Mouse (Mus musculus) forebrain, embryonic 12.5 days (tissue): ENCODE data around the gene Caskin2. TPM values are rescaled to one million over a fixed set of nuclear protein-coding genes. Genes with fewer than 3 reads are reported as not detected.

Experiments
- ATAC-seq: fragments of 200-750 bp; cut with Nextera tagmentation; 2 replicates; pipeline ENCODE4 v1.8.0; 2017; ENCODE audit warnings: moderate TSS enrichment; ENCODE audit not compliant: low FRiP score
- H3K27ac ChIP-seq: fragments of 300-500 bp; sonication (generic); 2 replicates; pipeline ENCODE4 v1.5.1; 2016; ENCODE audit warnings: mild to moderate bottlenecking
- H3K27me3 ChIP-seq: fragments of 300-500 bp; sonication (generic); 2 replicates; pipeline ENCODE4 v1.6.1; 2016; ENCODE audit warnings: mild to moderate bottlenecking
- H3K36me3 ChIP-seq: fragments of 300-500 bp; sonication (generic); replicated peaks from 2 replicates; pipeline ENCODE4 v1.6.1; 2016; ENCODE audit warnings: mild to moderate bottlenecking
- H3K4me1 ChIP-seq: fragments of 300-500 bp; sonication (generic); 2 replicates; pipeline ENCODE4 v1.6.1; 2016
- H3K4me2 ChIP-seq: fragments of 300-500 bp; sonication (generic); 2 replicates; pipeline ENCODE4 v1.6.1; 2016; ENCODE audit warnings: mild to moderate bottlenecking, moderate library complexity
- H3K4me3 ChIP-seq: fragments of 300-500 bp; sonication (generic); replicated peaks from 2 replicates; pipeline ENCODE4 v1.5.1; 2016; ENCODE audit warnings: mild to moderate bottlenecking
- H3K9ac ChIP-seq: fragments of 300-500 bp; sonication (generic); 2 replicates; pipeline ENCODE4 v1.6.1; 2016; ENCODE audit warnings: mild to moderate bottlenecking
- H3K9me3 ChIP-seq: fragments of 300-500 bp; sonication (generic); 2 replicates; pipeline ENCODE4 v1.6.1; 2016
- WGBS: fragments of 180-500 bp; shearing (Covaris S2); methylation state at CpG from one replicate; pipeline ENCODE4 v1.1.7; 2016; 5-methylcytosine and 5-hydroxymethylcytosine counted together
- polyA plus RNA-seq: library from polyadenylated mRNA; unstranded; fragments of >200 nt; fragmentation: Nextera tagmentation; extraction: Ambion mirVana; gene quantifications from 2 replicates; pipeline ENCODE4 v1.2.1, GENCODE M21; 2016

Caskin2 gene
- polyA plus RNA-seq, 1 experiment from 2014 or later, result 15.5 TPM

GRCm38 (mm10) chr11:115792353-115792752 lies 21.1 kb downstream of the Caskin2 start:
- Histone ChIP-seq H3K36me3 (peaks cover 96% of the 10 kb centered on the region), H3K9me3 (no peaks in the 10 kb centered on the region), H3K27me3 (no peaks in the 10 kb centered on the region), H3K9ac (no peak overlapping the region), H3K4me1 (no peaks in the 10 kb centered on the region), H3K4me3 (no peak overlapping the region), H3K4me2 (no peak overlapping the region), H3K27ac (no peak overlapping the region)
- WGBS, result 88% methylated on average over 14 of the region's 14 CpGs
- no peak for ATAC-seq

- no peak overlapping the region for H3K4me2 ChIP-seq
- H3K4me1 ChIP-seq, result no peaks in the 10 kb centered on the region
- no peak overlapping the region for H3K9ac ChIP-seq
- H3K9me3 ChIP-seq, result no peaks in the 10 kb centered on the region
- H3K36me3 ChIP-seq, result peaks cover 96% of the 10 kb centered on the region
- 96% methylated on average over 16 of the region's 16 CpGs for WGBS
- H3K4me3 ChIP-seq, result no peak overlapping the region
- ATAC-seq, result no peak
- no peak overlapping the region for H3K27ac ChIP-seq
- H3K27me3 ChIP-seq, result no peaks in the 10 kb centered on the region
These were observed 21.5 kb downstream of the Caskin2 start for GRCm38 (mm10) chr11:115791919-115792318.

DNA sequence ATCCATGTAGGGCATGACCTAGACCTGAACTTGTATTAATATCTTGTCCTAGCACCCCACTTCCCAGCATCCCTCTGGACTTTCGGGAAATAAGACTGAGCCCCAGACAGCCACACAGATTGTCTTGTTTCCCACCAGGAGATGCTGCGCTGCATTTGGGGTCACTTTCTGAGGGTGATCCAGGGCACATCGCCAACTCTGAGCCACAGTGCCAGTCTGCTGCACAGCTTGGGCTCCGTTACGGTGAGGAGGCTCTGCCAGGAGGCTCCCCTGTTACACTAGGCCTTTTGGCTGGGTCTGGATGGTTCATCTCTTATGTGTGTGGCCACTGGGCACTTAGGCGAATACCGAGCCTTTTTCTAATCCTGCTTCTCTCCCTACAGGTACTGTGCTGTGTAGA lies 23.7 kb downstream of the Caskin2 start:
- Histone ChIP-seq H3K9me3 (no peaks in the 10 kb centered on the region), H3K4me1 (peaks cover 5% of the 10 kb centered on the region; the same call in 1 of the 2 replicates), H3K36me3 (peaks cover 83% of the 10 kb centered on the region), H3K27me3 (no peaks in the 10 kb centered on the region), H3K9ac (no peak overlapping the region), H3K4me3 (no peak overlapping the region), H3K27ac (no peak overlapping the region), H3K4me2 (no peak overlapping the region)
- WGBS, result 94% methylated on average over 7 of the region's 7 CpGs
- ATAC-seq, result no peak

DNA sequence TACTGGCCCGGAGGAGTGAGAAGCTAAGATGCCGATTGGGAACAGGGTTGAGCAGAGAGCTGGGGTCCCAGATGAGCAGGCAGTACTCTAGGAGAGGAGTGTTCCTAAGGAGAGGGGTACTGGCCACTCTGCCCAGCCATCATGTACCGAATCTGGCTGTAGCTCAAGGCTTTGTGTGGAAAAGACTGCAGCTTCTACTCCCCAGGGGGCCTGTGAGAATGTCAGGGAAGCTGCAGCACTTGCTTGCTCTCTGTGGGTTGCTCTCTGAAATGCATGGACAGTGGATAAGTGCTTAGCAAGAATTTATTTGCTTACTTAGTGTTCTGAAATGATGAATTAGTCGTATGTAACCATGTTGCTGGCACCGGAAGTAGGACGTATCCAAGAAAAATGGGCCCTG lies 27.0 kb downstream of the Caskin2 start:
- ATAC-seq, result no peak
- Histone ChIP-seq H3K27ac (no peak overlapping the region), H3K9me3 (no peaks in the 10 kb centered on the region), H3K27me3 (no peaks in the 10 kb centered on the region), H3K9ac (no peak overlapping the region), H3K36me3 (peaks cover 51% of the 10 kb centered on the region), H3K4me1 (peaks cover 23% of the 10 kb centered on the region), H3K4me2 (no peak overlapping the region), H3K4me3 (no peak overlapping the region)
- WGBS, result 75% methylated on average over 6 of the region's 6 CpGs

GRCm38 (mm10) chr11:115780141-115781070 lies 33.0 kb downstream of the Caskin2 start:
- H3K9me3 ChIP-seq, result no peaks in the 10 kb centered on the region
- H3K27ac ChIP-seq, result peak overlapping the region; percentile 84
- ATAC-seq, result peak; percentile 73
- H3K36me3 ChIP-seq, result peaks cover 10% of the 10 kb centered on the region; the same call in 1 of the 2 replicates
- peak overlapping the region; percentile 49 for H3K4me2 ChIP-seq
- peak overlapping the region; percentile 48 for H3K9ac ChIP-seq
- peaks cover 73% of the 10 kb centered on the region for H3K4me1 ChIP-seq
- no peaks in the 10 kb centered on the region for H3K27me3 ChIP-seq
- H3K4me3 ChIP-seq, result peak overlapping the region; percentile 25
- WGBS, result 4% methylated on average over 20 of the region's 20 CpGs

DNA sequence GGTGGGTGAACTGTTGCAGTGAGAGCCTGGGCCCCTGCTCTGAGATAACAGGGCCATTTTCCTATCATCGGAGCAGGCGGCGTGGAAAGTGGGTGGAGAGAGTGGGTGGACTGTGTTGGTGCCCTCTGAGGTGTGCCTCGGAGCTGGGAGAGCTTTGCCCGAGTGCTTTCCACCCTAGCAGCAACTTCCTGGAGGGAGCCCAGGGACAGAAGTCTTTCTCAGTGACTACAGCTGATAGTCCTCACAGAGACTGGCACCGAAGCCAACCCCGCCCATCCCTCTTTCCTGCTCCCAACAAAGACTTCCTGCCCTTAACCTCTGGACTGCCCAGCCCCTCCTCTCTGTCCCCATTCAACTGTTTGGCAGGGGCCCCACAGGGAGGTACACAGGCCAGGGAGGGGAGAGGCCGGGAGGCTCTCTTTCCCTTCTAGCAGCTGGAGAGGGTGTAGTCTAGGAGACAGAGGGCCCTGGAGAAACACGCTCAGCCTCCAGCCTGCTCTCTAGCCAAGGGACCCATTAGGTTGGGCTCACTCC lies 34.3 kb downstream of the Caskin2 start:
- peak overlapping the region; percentile 49 for H3K4me2 ChIP-seq
- peaks cover 77% of the 10 kb centered on the region for H3K4me1 ChIP-seq
- H3K27me3 ChIP-seq, result no peaks in the 10 kb centered on the region
- H3K4me3 ChIP-seq, result no peak overlapping the region; the same call in 1 of the 2 replicates
- peaks cover 8% of the 10 kb centered on the region; the same call in 1 of the 2 replicates for H3K36me3 ChIP-seq
- WGBS, result 6% methylated on average over 9 of the region's 9 CpGs
- H3K27ac ChIP-seq, result peak overlapping the region; percentile 84
- H3K9me3 ChIP-seq, result no peaks in the 10 kb centered on the region
- peak; percentile 55 for ATAC-seq
- peak overlapping the region; percentile 42; the same call in 1 of the 2 replicates for H3K9ac ChIP-seq

- 0 out of 2 replicates have a peak overlapping the region, but pooled peaks have one; percentile 50 for H3K27ac ChIP-seq
- no peak for ATAC-seq
These were observed 35.7 kb downstream of the Caskin2 start for GRCm38 (mm10) chr11:115777487-115778335.

GRCm38 (mm10) chr11:115776954-115777353 lies 36.5 kb downstream of the Caskin2 start:
- H3K27ac ChIP-seq, result no peak overlapping the region
- no peak overlapping the region for H3K9ac ChIP-seq
- H3K27me3 ChIP-seq, result no peaks in the 10 kb centered on the region
- no peak overlapping the region for H3K4me3 ChIP-seq
- no peaks in the 10 kb centered on the region for H3K9me3 ChIP-seq
- peaks cover 8% of the 10 kb centered on the region; the same call in 1 of the 2 replicates for H3K36me3 ChIP-seq
- 45% methylated on average over 9 of the region's 9 CpGs for WGBS
- peaks cover 61% of the 10 kb centered on the region for H3K4me1 ChIP-seq
- ATAC-seq, result no peak
- H3K4me2 ChIP-seq, result no peak overlapping the region

More at GRCm38 (mm10) chr11:115777487-115778335, 35.7 kb downstream of the Caskin2 start:
- H3K9me3 ChIP-seq, result no peaks in the 10 kb centered on the region
- H3K4me2 ChIP-seq, result no peak overlapping the region
- WGBS, result 84% methylated on average over 17 of the region's 17 CpGs
- no peaks in the 10 kb centered on the region for H3K27me3 ChIP-seq
- H3K4me1 ChIP-seq, result peaks cover 68% of the 10 kb centered on the region
- H3K36me3 ChIP-seq, result peaks cover 8% of the 10 kb centered on the region; the same call in 1 of the 2 replicates
- no peak overlapping the region for H3K9ac ChIP-seq
- H3K4me3 ChIP-seq, result no peak overlapping the region

DNA sequence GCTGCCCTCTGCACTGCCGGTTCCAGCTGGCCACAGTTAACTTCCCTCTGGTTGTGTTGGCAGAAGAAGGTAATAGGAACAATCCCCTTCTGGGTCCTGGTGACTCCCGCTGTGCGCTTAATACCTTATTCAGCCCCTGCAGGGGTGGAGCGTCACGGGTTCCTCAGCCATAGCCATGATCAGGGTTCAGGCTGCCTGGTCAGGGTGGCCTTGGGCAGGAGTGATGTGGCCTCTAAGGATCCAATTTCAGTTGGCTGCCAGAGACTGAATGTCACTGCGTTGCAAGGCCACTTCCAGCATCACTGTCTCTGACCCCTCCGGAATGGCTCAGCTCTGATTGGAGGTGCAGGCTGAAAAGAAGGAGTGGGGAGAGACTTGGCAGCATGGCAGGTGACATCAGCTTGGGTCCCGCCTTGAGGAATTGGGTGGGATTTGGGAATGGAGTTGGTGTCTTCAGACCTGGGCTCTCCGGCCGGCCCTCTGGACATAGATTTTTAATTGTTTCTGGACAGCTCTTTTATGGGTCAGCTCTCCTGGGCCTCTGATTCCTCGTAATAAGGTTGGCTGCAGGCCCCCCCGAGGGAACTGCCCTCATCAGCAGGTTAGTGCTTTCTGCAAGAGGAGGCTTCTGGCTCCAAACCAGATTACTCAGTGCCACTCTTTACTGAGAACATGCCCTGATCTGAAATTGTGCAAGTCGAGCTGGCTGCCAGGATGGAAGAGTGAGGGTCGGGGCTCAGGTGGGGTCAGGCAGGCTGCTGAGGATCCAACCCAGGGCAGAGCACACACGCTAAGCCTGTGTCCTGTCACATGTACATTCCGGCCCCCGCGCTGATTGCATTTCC lies 37.4 kb downstream of the Caskin2 start:
- peaks cover 8% of the 10 kb centered on the region; the same call in 1 of the 2 replicates for H3K36me3 ChIP-seq
- WGBS, result 36% methylated on average over 18 of the region's 18 CpGs
- no peak overlapping the region for H3K4me3 ChIP-seq
- no peak for ATAC-seq
- H3K27me3 ChIP-seq, result no peaks in the 10 kb centered on the region
- H3K9me3 ChIP-seq, result no peaks in the 10 kb centered on the region
- H3K4me2 ChIP-seq, result no peak overlapping the region
- H3K27ac ChIP-seq, result no peak overlapping the region
- no peak overlapping the region for H3K9ac ChIP-seq
- H3K4me1 ChIP-seq, result peaks cover 56% of the 10 kb centered on the region

DNA sequence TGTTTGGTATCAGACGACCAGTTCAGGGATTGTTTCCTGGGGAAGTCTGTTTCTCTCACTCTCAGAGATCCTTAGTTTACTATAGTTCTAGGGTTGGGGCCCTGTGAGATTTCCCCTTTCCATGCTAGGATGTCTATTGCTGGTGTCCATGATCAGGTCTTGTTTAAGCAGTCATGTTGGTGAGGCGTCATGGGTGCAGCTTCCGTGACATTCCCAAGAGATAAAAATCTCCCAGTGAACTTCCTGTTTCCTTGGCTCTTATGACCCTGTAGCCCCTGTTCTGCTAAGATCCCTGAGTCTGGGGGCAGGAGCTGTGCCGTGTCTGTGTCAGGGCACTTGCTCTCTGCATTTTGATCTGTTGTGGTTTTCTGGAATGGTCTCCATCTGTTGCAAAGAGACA lies 38.8 kb downstream of the Caskin2 start:
- no peak overlapping the region for H3K27ac ChIP-seq

DNA sequence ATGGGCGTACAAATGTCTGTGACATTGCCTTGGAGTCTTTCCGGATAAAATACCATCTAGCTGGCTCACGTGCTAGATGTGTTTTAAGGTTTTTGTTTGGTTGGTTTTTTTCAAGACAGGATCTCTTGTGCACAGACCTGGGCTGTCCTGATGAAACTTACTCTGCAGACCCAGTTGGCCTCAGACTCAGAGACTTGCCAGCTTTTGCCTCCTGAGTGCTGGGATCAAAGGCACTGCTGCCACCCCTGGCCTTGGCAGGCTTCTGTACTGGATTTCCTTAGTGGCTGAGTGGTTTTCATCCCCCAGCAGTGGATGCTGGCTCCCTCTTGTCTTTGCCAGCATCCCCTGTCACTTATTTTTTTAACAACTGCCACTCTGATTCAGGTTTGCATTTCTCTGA lies 44.5 kb downstream of the Caskin2 start:
- Histone ChIP-seq H3K27me3 (no peaks in the 10 kb centered on the region), H3K4me2 (no peak overlapping the region), H3K4me3 (no peak overlapping the region), H3K27ac (peak overlapping the region; percentile 42), H3K36me3 (peaks cover 3% of the 10 kb centered on the region; the same call in 1 of the 2 replicates), H3K4me1 (peaks cover 27% of the 10 kb centered on the region), H3K9ac (no peak overlapping the region), H3K9me3 (no peaks in the 10 kb centered on the region)
- no peak for ATAC-seq
- WGBS, result 91% methylated on average over 3 of the region's 3 CpGs

More for the DNA sequence above, 38.8 kb downstream of the Caskin2 start:
- peaks cover 47% of the 10 kb centered on the region for H3K4me1 ChIP-seq
- no peak overlapping the region for H3K9ac ChIP-seq
- 80% methylated on average over 4 of the region's 4 CpGs for WGBS
- H3K4me2 ChIP-seq, result no peak overlapping the region
- no peaks in the 10 kb centered on the region for H3K27me3 ChIP-seq
- H3K4me3 ChIP-seq, result no peak overlapping the region
- peaks cover 8% of the 10 kb centered on the region for H3K36me3 ChIP-seq
- no peaks in the 10 kb centered on the region for H3K9me3 ChIP-seq
- no peak for ATAC-seq
